Mouse (Mus musculus) liver, embryonic 14.5 days (tissue): ENCODE results near the gene Castor1.

Source experiments
- CTCF ChIP-seq: IDR thresholded peaks from 2 replicates; pipeline ENCODE4 v1.5.1; 2016; ENCODE audit warnings: antibody characterized with exemption, low read depth, control low read depth
- EP300 ChIP-seq: IDR thresholded peaks from 2 replicates; pipeline ENCODE4 v1.6.1; 2016; ENCODE audit warnings: antibody characterized with exemption, low read depth

DNA sequence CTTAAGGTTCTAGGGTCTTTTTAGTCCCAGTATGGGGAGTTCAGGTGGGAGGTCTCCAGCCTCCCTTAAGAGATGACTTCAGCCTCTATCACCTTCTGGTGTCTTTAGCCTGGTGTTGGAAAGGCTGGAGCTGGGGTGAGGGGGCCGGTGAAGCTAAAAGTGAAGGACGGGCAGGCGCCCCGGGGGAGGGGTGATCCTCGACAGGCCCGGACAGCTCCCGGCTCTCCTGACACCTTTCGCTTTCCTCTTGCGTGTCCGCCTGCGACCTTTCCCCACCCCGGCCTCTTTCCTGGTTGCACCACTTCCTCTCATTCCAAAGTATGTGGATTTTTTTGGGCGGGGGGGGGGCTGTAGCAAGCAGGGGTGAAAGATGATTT is 49.2 kb downstream of the Castor1 start:
- no peak for TF ChIP-seq CTCF
- TF ChIP-seq EP300: no peak
